Mouse (Mus musculus) limb, embryonic 15.5 days (tissue): ENCODE measurements around the gene Pex11b. TPM values are rescaled to one million over a fixed set of nuclear protein-coding genes. Genes with fewer than 3 reads are reported as not detected.
"Not testable (repeated sequence)": the region's sequence is repeated elsewhere in the genome, so short reads cannot be mapped to it uniquely, and the experiment has no call there.

Source experiments
- ATAC-seq: fragments of 200-750 bp; cut with Nextera tagmentation; 2 replicates; pipeline ENCODE4 v1.8.0; 2017; ENCODE audit warnings: low read depth, moderate TSS enrichment; ENCODE audit not compliant: insufficient number of reproducible peaks, low FRiP score, low TSS enrichment
- H3K27ac ChIP-seq: fragments of 300-500 bp; sonication (generic); 2 replicates; pipeline ENCODE4 v1.5.1; 2015; ENCODE audit warnings: moderate library complexity, mild to moderate bottlenecking, inconsistent platforms
- H3K27me3 ChIP-seq: fragments of 300-500 bp; sonication (generic); 2 replicates; pipeline ENCODE4 v1.6.1; 2015; ENCODE audit warnings: inconsistent platforms
- H3K36me3 ChIP-seq: fragments of 300-500 bp; sonication (generic); 2 replicates; pipeline ENCODE4 v1.6.1; 2015; ENCODE audit warnings: inconsistent platforms
- H3K4me1 ChIP-seq: fragments of 300-500 bp; sonication (generic); 2 replicates; pipeline ENCODE4 v1.6.1; 2015; ENCODE audit warnings: inconsistent platforms
- H3K4me2 ChIP-seq: fragments of 300-500 bp; sonication (generic); 2 replicates; pipeline ENCODE4 v1.6.1; 2015; ENCODE audit warnings: mild to moderate bottlenecking, inconsistent platforms
- H3K4me3 ChIP-seq: fragments of 300-500 bp; sonication (generic); 2 replicates; pipeline ENCODE4 v1.5.1; 2015; ENCODE audit warnings: mild to moderate bottlenecking, inconsistent platforms
- H3K9ac ChIP-seq: fragments of 300-500 bp; sonication (generic); 2 replicates; pipeline ENCODE4 v1.6.1; 2015; ENCODE audit warnings: inconsistent platforms
- H3K9me3 ChIP-seq: fragments of 300-500 bp; sonication (generic); 2 replicates; pipeline ENCODE4 v1.6.1; 2016; ENCODE audit warnings: inconsistent platforms
- WGBS: fragments of 180-500 bp; shearing (Covaris S2); methylation state at CpG from one replicate; pipeline ENCODE4 v1.1.7; 2015; 5-methylcytosine and 5-hydroxymethylcytosine counted together
- polyA plus RNA-seq: library from polyadenylated mRNA; unstranded; fragments of >200 nt; fragmentation: Nextera tagmentation; extraction: Ambion mirVana; gene quantifications from 2 replicates; pipeline ENCODE4 v1.2.1, GENCODE M21; 2015

Gene Pex11b
- polyA plus RNA-seq, 1 experiment from 2014 or later: 56.6 TPM

DNA sequence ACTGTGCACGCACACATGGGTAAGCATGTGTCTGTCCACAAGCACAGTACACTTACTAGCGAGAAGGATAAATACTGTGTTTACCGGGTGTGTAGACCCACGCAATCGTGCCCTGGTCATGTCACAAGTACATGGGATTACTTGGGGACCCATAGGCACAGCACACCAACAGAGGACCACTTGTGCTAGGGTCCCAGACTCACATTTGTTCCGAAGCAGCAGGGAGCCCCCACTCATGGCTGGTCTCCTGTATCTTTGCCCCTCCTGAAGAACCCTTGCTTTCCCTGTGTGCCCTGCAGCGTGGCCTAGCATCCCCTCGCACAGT, 36.1 kb upstream of the Pex11b start:
- Histone ChIP-seq H3K4me3 (peak overlapping the region; percentile 55), H3K9ac (no peak overlapping the region)

GRCm38 (mm10) chr3:96599411-96599810, 35.8 kb upstream of the Pex11b start:
- WGBS: 74% methylated on average over 3 of the region's 3 CpGs
- Histone ChIP-seq H3K9ac (no peak overlapping the region), H3K4me2 (no peak overlapping the region), H3K36me3 (0 out of 2 replicates have a peak, but pooled peaks cover 3% of the 10 kb centered on the region), H3K27ac (no peak overlapping the region), H3K4me1 (peaks cover 64% of the 10 kb centered on the region), H3K27me3 (peaks cover 9% of the 10 kb centered on the region; the same call in 1 of the 2 replicates), H3K4me3 (no peak overlapping the region), H3K9me3 (no peaks in the 10 kb centered on the region)
- ATAC-seq: no peak

More for the DNA sequence above, 36.1 kb upstream of the Pex11b start:
- Histone ChIP-seq H3K4me1 (peaks cover 60% of the 10 kb centered on the region), H3K27me3 (peaks cover 9% of the 10 kb centered on the region; the same call in 1 of the 2 replicates), H3K4me2 (peak overlapping the region; percentile 95; the same call in 1 of the 2 replicates), H3K36me3 (no peaks in the 10 kb centered on the region), H3K27ac (no peak overlapping the region), H3K9me3 (no peaks in the 10 kb centered on the region)
- WGBS: 59% methylated on average over 8 of the region's 8 CpGs
- no peak for ATAC-seq

DNA sequence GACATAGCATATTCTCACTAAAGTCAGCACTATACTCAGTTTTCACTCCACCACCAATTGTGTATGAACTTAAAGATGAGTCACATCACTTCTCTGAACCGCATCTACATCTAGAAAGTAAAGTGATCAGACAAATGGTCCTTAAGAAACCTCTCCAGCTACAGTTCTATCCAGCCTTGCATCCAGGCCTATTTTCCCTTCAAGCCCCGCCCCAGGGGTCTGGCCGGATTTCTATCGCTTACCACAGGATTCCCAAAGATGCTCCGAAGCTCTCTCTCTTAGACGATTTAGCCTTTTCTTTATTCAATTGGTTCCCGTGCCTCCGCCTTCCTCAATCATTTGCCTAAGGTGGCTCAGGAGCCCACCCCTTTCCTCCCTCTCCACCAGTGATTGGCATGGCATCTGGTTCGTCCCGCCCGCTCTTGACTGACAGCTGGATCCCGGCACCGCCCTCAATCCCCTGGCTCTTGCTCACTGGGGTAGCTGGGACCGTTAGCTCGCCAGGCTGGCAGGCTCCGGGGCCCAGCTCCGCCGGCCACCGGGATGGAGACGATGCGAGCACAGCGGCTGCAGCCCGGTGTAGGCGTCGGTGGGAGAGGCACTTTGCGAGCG, 34.4 kb upstream of the Pex11b start, which contains the start of gene Lix1l:
TSS of gene Lix1l (plus strand) at position 511 of the 612 bp plus-strand sequence.
- H3K9me3 ChIP-seq: no peaks in the 10 kb centered on the region
- WGBS: under 1% methylated on average over 27 of the region's 27 CpGs
- peaks cover 9% of the 10 kb centered on the region; the same call in 1 of the 2 replicates for H3K27me3 ChIP-seq
- ATAC-seq: peak; percentile 93
- peak within 1 kb of the TSS; percentile 65 for H3K4me3 ChIP-seq
- peak within 1 kb of the TSS; percentile 98 for H3K27ac ChIP-seq
- H3K4me1 ChIP-seq: peaks cover 67% of the 10 kb centered on the region
- H3K9ac ChIP-seq: peak within 1 kb of the TSS; percentile 79
- H3K4me2 ChIP-seq: peak within 1 kb of the TSS; percentile 58
- H3K36me3 ChIP-seq: 0 out of 2 replicates have a peak, but pooled peaks cover 3% of the 10 kb centered on the region

- peak overlapping the region; percentile 58 for H3K4me2 ChIP-seq
- WGBS: 0% methylated on average over 34 of the region's 40 CpGs
- ATAC-seq: peak; percentile 68
- H3K27me3 ChIP-seq: peaks cover 9% of the 10 kb centered on the region; the same call in 1 of the 2 replicates
- H3K4me3 ChIP-seq: peak overlapping the region; percentile 65
- 0 out of 2 replicates have a peak, but pooled peaks cover 3% of the 10 kb centered on the region for H3K36me3 ChIP-seq
- peak overlapping the region; percentile 98 for H3K27ac ChIP-seq
- H3K9me3 ChIP-seq: no peaks in the 10 kb centered on the region
- peak overlapping the region; percentile 79 for H3K9ac ChIP-seq
- H3K4me1 ChIP-seq: peaks cover 62% of the 10 kb centered on the region
Measured at GRCm38 (mm10) chr3:96601251-96601787, 33.9 kb upstream of the Pex11b start.

- 18% methylated on average over 10 of the region's 10 CpGs for WGBS
- Histone ChIP-seq H3K9ac (peak overlapping the region; percentile 79; the same call in 1 of the 2 replicates), H3K27me3 (0 out of 2 replicates have a peak, but pooled peaks cover 4% of the 10 kb centered on the region), H3K4me1 (peaks cover 54% of the 10 kb centered on the region), H3K36me3 (0 out of 2 replicates have a peak, but pooled peaks cover 3% of the 10 kb centered on the region), H3K9me3 (no peaks in the 10 kb centered on the region), H3K4me3 (peak overlapping the region; percentile 65), H3K27ac (peak overlapping the region; percentile 98), H3K4me2 (peak overlapping the region; percentile 58)
- ATAC-seq: no peak
Measured at GRCm38 (mm10) chr3:96601941-96602703, 33.1 kb upstream of the Pex11b start.

DNA sequence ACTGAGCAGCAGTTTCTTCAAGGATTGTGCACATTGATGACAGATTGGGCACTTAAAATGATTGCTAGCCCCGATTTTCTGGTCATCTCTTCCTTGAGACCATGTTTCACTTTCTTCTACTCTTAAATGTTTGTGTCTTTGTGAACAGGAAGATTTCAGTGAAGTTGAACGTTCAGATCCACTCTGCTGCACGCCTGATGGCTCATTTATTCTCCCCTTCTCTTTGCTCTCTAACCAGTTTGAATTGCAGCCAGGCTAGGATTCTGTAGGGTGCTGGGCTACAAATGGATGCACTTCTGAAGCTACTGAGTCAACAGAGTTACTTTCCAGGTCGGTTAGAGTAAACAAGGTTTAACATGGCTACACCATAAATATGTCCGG, 32.5 kb upstream of the Pex11b start:
- WGBS: 35% methylated on average over 5 of the region's 5 CpGs

DNA sequence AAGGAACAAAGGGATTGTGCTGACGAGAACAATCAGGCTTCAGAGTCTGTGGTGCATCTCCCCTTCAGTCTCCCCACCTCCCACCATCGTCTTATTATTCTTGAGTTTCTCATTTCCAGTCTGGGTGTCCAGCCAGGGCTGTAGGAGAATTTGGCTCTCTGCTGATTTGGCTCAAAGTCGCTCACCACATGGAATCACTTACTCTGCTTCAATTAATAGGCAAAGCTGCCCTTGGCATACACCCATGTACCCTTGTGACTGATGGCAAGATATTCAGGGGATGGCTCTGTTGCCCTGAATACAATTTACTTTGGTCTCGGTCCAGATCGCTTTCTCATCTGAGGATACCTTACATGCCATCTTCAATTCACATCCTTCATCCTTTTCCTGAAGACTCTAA, 31.9 kb upstream of the Pex11b start:
- Histone ChIP-seq H3K9me3 (no peaks in the 10 kb centered on the region), H3K9ac (0 out of 2 replicates have a peak overlapping the region, but pooled peaks have one; percentile 4), H3K4me3 (peak overlapping the region; percentile 65), H3K36me3 (peaks cover 4% of the 10 kb centered on the region; the same call in 1 of the 2 replicates), H3K4me2 (peak overlapping the region; percentile 58), H3K27ac (peak overlapping the region; percentile 98), H3K4me1 (peaks cover 42% of the 10 kb centered on the region), H3K27me3 (0 out of 2 replicates have a peak, but pooled peaks cover 4% of the 10 kb centered on the region)
- 49% methylated on average over 5 of the region's 5 CpGs for WGBS
- no peak for ATAC-seq

More for the DNA sequence above, 32.5 kb upstream of the Pex11b start:
- no peak for ATAC-seq
- Histone ChIP-seq H3K36me3 (0 out of 2 replicates have a peak, but pooled peaks cover 3% of the 10 kb centered on the region), H3K27ac (peak overlapping the region; percentile 98), H3K4me1 (peaks cover 48% of the 10 kb centered on the region), H3K27me3 (0 out of 2 replicates have a peak, but pooled peaks cover 4% of the 10 kb centered on the region), H3K9ac (0 out of 2 replicates have a peak overlapping the region, but pooled peaks have one; percentile 79), H3K4me3 (peak overlapping the region; percentile 65), H3K4me2 (peak overlapping the region; percentile 58), H3K9me3 (no peaks in the 10 kb centered on the region)

DNA sequence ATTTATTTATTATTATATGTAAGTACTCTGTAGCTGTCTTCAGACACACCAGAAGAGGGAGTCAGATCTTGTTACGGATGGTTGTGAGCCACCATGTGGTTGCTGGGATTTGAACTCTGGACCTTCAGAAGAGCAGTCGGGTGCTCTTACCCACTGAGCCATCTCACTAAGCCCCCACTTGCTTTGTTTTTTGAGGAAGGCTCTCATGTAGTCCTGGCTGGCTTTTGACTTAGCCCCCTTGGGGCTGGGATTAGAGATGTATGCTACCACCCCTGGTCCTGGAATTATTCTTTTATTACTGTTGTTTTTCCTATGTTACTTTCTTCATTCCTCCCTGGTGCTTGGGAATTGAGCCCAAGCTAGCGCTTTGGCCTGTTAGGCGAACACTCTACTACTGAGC, 29.2 kb upstream of the Pex11b start:
- H3K9ac ChIP-seq, H3K9me3 ChIP-seq, H3K4me2 ChIP-seq, H3K27me3 ChIP-seq, H3K4me3 ChIP-seq, ATAC-seq, H3K27ac ChIP-seq: not testable (repeated sequence)
- WGBS: 86% methylated on average over 4 of the region's 4 CpGs
- Histone ChIP-seq H3K4me1 (peaks cover 28% of the 10 kb centered on the region), H3K36me3 (peaks cover 10% of the 10 kb centered on the region; the same call in 1 of the 2 replicates)

GRCm38 (mm10) chr3:96606618-96607017, 28.6 kb upstream of the Pex11b start:
- ATAC-seq: no peak

GRCm38 (mm10) chr3:96617941-96618340, 17.2 kb upstream of the Pex11b start:
- Histone ChIP-seq H3K4me2 (no peak overlapping the region), H3K9ac (no peak overlapping the region), H3K27me3 (no peaks in the 10 kb centered on the region), H3K4me3 (no peak overlapping the region), H3K9me3 (no peaks in the 10 kb centered on the region), H3K27ac (no peak overlapping the region), H3K4me1 (no peaks in the 10 kb centered on the region), H3K36me3 (peaks cover 60% of the 10 kb centered on the region)
- ATAC-seq: no peak
- 68% methylated on average over 3 of the region's 3 CpGs for WGBS

More at GRCm38 (mm10) chr3:96606618-96607017, 28.6 kb upstream of the Pex11b start:
- Histone ChIP-seq H3K27me3 (no peaks in the 10 kb centered on the region), H3K4me2 (no peak overlapping the region), H3K9ac (no peak overlapping the region), H3K9me3 (no peaks in the 10 kb centered on the region), H3K4me1 (peaks cover 28% of the 10 kb centered on the region), H3K27ac (no peak overlapping the region), H3K36me3 (peaks cover 10% of the 10 kb centered on the region; the same call in 1 of the 2 replicates), H3K4me3 (no peak overlapping the region)
- WGBS: 88% methylated on average over 4 of the region's 4 CpGs

- no peak overlapping the region for H3K4me3 ChIP-seq
- H3K9ac ChIP-seq: no peak overlapping the region
- H3K36me3 ChIP-seq: peaks cover 61% of the 10 kb centered on the region
- WGBS: 88% methylated on average over 4 of the region's 4 CpGs
- H3K4me2 ChIP-seq: no peak overlapping the region
- no peaks in the 10 kb centered on the region for H3K9me3 ChIP-seq
- H3K4me1 ChIP-seq: no peaks in the 10 kb centered on the region
- no peaks in the 10 kb centered on the region for H3K27me3 ChIP-seq
- no peak for ATAC-seq
- H3K27ac ChIP-seq: no peak overlapping the region
Measured at GRCm38 (mm10) chr3:96623201-96623600, 12.0 kb upstream of the Pex11b start.
